Mouse (Mus musculus): Measurements from ENCODE around the gene Atpif1.

DNA sequence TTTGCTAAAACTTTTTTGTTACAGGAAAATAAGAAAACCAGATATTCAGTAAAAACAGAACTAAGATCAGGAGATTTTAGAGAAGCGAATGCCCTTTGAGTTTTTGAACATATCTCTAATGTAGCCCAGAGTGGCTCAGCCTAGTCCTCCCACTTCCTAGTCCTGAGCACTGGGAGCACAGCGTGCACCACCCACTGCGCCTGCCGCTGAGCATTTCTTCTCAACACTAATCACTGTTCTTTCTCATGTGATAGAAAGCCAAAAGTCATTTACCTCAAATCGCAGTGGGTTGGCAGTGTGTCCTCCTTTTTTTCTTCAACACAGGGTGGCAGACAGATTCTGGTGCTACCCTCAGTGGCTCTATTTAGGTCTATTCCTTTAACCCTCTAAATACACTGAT lies 6.0 kb upstream of the Atpif1 start:
- TF ChIP-seq CTCF (IDR thresholded peaks at IDR 0.05; ENCODE audit: low read depth, low read length) (no peak), POLR2A (IDR thresholded peaks at IDR 0.05; ENCODE audit: extremely low read depth, insufficient read depth, low read length) (no peak)
